Mouse (Mus musculus) gonadal fat pad, adult 2 months (tissue): ENCODE measurements at regions not wholly inside any gene's neighbourhood (a gene's known extent, or its start where the extent isn't known, plus 50 kb on each side); places are given as distances from the start of the nearest gene placed in this dataset.

Experiments
- DNase-seq: peaks from one replicate; pipeline ENCODE4 v3.0.0-alpha.2; 2012; ENCODE audit warnings: low read depth

- DNase-seq, result no peak
These were observed 198.7 kb upstream of the Tnp1 start for GRCm38 (mm10) chr1:73214305-73214946.

GRCm38 (mm10) chr1:73207421-73207820 is 191.7 kb upstream of the Tnp1 start:
- DNase-seq, result no peak

- DNase-seq, result no peak
These were observed 190.1 kb upstream of the Tnp1 start for GRCm38 (mm10) chr1:73205788-73206187.

- DNase-seq, result no peak
These were observed 184.4 kb upstream of the Tnp1 start for GRCm38 (mm10) chr1:73200112-73200511.

DNA sequence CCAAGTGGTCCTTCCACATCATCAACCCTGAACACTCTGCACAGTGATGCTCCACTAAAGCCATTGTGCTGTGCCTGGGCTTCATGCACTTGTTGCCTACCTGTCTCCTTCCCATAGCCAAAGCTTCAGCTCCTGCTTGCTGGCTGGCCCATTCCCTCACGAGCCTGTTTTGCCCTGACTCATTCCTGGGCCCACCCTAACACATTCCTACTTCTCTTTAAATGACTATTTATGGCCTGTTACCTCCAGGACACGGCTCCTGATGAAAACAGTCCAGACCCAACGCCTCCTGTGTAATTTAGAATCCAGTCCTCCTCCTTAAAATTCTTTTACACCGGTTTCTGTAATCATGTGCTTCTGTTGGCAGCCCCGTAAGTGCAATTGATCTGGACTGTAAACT is 175.1 kb upstream of the Tnp1 start:
- DNase-seq, result no peak

- no peak for DNase-seq
These were observed 173.1 kb upstream of the Tnp1 start for GRCm38 (mm10) chr1:73188796-73189195.

- no peak for DNase-seq
These were observed 168.8 kb upstream of the Tnp1 start for GRCm38 (mm10) chr1:73184477-73184876.

- no peak for DNase-seq
These were observed 163.1 kb upstream of the Tnp1 start for GRCm38 (mm10) chr1:73178810-73179209.

DNA sequence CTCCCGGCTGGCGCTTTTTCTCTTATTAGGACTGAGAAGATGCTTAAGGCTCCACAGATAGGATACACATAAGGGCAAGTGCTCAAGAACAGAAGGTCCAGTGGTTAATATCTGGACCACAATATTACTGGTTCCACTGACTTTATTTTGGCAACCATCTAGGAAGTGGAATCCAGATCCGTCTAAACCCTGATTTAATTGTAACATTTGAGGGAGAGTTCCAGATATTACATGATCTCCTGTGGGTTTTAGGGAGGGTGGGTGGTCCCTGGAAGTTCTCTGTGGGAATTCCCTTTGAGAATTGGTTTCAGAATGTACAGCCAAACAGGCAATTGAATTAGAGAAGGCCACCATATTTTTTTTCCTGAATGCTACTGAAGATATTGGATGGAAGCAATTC is 161.4 kb upstream of the Tnp1 start:
- no peak for DNase-seq

DNA sequence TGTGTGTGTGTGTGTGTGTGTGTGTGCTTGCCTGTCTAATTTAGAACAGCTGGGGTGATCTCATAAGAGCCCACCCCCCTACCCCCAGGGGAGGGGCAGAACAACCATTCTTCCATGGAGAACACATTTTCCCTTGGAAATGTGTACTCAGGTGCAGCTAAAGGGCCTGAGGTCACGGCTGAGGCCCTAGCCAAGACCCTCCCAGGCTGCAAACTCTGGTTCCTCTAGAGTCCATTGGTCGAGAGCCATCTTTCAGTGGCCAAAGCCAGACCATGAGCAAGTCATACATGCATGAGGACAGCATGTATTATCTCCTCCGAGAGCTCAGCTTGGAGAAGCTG is 154.9 kb upstream of the Tnp1 start:
- DNase-seq, result no peak

DNA sequence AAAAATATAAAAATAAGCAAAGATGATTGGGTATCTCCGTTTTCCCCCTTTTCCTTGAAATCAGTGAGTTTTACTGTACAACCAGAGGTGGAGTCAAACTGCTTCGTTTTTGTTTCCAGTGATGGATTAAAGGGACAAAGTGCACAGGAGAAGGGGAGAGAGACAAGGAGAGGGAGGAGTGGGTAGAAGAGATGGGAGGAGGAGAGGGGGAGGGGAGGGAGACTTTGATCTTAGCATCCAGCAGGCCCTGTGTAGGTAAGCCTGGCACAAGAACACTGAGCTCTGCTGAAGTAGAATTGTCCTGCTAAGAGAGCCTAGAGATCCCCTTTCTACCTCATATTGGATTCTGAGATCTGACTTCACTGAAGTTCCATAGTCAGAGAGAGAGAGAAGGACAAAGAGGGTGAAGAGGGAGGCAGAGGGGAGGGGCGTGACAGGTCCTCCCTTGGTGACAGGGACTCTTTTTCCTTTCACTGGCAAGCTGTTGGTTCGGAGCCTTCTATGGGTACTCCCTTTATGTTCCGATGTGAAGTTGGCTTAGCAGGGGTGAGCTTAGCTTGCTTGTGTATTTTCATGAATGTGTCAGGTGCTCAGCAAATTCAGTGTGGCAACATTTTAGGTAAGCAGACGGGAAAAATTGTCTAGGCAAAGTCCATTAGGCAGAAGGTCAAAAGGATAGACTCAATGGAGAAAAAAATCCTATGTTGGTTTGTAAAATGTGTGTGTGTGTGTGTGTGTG is 154.4 kb upstream of the Tnp1 start:
- DNase-seq, result no peak

- no peak for DNase-seq
These were observed 153.6 kb upstream of the Tnp1 start for GRCm38 (mm10) chr1:73169077-73169869.

GRCm38 (mm10) chr1:73160199-73160598 is 144.5 kb upstream of the Tnp1 start:
- DNase-seq, result no peak

DNA sequence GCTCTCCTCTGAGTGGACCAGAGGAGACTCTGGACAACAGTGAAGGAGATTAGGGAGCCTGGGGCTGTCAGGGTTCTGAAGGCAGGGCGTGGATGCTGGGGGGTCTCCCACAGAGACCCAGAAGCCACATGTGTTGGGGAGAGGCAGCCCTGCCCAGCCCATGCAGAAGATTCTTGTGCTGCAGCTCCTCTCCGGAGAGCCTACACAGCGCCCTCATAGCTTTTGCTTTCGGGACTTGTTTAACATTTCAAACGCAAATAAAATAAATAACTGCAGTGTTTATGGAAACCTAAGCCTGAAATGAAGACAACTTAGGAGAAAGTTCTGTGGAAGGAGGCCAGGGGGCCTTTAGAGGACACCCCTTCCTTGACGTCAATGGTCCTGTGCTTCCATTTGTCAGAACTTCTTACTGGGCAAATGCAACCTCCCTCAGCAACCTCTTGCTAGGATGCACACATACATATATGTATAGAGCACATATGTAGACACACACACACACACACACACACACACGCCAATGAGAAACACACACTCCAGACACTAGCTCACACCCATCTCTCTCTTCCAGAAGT is 143.8 kb upstream of the Tnp1 start:
- DNase-seq, result no peak

DNA sequence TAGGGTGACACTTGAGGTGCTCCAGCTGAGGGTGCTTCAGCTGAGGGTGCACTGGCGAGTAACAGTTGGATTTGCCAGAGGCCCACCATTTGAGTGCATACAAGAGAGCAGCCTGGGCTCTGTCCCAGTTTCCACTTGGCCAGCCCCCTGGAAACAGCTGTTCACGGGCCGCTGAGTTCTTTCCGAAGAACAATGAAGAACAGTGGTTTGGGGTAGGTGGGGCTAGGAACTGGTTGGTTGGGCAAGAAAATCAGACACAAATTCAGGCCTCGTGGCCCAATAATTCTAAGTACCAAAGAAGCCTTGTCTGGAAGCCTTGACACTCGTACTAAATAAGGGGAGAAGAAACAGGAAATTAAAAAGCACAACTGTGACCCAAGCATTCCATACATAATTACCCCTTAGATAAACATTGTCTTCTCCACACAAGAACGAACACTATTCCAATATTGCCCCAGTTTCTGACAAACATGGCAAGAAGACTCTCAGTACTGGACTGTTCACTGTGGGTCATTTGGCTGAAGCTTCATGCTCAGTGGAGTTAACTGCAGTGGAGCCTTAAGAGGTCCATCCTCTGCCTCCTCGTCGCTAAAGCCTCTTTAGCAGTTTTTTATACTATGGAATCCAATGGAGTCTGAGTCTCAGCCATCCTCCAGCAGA is 137.9 kb upstream of the Tnp1 start:
- DNase-seq, result no peak

DNA sequence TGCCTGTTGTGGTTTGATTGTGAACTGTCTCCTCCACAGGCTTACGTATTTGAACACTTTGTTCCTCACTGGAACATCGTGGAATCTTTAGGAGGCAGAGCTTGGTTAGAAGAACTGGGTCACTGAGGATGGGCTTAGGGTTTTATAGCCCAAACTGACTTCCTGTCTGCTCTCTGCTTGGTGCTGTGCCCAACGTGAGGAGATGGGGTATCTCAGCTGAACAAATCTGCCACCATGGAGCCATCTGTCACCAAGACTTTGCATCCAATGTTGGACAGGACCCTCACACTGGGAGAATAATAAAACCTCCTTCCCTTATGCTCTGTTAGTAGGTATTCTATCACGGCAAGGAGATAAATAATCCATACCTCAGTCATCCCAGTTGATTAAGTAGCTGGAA is 134.2 kb upstream of the Tnp1 start:
- no peak for DNase-seq

DNA sequence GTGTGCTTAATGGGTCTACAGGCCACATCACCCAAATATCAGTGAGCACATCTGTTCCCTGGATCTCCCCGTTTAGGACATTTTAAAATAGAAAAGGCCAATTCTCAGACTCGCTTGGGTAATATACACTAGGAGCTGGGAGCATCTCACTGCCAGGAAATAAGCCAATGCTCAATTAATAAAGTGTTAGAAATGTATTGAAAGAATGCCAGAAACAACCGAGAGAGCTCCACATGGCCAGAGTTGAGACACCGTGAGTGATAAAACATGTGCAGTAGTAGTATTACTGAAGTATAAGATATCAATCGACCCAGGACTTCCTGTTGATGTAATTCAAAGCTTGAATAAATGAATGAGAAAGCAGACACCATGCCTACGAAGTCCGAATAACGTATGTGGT is 127.1 kb upstream of the Tnp1 start:
- DNase-seq, result no peak

GRCm38 (mm10) chr1:73140557-73141345 is 125.0 kb upstream of the Tnp1 start:
- no peak for DNase-seq

DNA sequence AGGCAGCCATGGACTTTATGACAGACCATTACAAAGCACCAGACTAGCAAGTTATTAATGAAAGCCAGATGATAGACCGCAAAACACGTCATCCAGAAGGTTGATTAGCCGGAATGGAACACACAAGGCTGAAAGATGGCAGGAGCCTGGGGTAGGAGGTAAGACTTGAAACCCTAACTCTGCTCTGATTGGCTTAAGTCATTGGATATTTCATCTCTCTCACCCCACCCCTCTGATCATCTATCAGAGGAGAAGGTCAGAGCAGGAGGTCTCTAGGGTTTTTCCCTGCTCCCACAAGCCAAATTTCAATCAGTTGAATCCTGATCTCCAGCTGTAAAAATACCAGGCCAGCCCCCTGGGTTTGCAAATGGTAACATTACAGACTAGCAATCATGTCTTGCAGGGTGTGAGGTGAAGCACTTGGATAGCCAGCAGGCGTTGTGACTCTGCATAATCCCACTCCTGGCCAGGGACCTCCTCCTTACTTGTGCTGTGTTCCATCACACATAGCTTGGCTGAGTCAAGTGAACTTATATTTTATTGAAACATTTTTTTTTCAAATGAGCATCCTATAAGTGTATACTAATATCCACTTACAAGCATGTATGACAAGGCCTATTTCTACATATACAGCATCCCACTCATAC is 114.6 kb upstream of the Tnp1 start:
- no peak for DNase-seq

GRCm38 (mm10) chr1:73123012-73123411 is 107.3 kb upstream of the Tnp1 start:
- DNase-seq, result no peak

DNA sequence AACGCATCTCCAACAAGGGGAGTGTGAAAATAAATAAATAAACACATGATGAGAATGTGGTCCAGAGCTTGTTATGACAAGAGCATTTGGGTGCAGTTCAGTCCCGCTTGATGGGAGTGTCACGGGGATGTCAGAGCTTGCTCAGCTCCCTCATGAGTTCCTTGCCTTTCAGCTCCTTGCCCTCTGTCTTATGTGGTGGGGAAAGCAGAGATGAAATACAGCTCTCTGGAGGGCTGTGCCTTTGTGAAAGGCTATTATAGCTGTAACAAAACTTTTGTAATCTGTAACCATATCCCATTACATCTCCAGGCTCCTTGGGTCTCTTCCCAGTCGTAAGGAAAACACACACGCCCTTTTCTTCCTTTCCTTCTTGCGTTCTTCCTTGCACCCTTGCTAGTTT is 103.0 kb upstream of the Tnp1 start:
- DNase-seq, result no peak
